Mouse (Mus musculus): ENCODE measurements around the gene Pate4.
"Not testable (repeated sequence)": the region's sequence is repeated elsewhere in the genome, so short reads cannot be mapped to it uniquely, and the experiment has no call there.

The Pate4 gene

DNA sequence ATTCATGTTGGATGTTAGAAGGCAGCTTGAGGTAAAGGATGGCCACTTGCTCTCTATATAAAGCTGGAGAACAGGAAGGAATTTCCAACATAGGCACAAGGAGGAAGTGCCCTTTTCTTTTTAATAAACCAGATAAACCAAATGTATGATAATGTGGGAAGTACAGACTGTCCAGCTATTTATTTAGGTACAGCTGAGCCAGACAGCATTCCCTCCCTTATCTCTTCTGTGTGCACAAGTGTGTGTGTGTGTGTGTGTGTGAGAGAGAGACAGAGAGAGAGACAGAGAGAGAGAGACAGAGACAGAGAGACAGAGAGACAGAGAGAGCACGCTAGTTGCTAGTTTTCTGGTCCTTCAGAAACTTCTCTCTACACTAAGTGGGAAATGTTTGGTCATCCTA, at the start of gene Pate4:
Gene Pate4 (minus strand): TSS at position 101 of the 400 bp plus-strand sequence.
- in situ Hi-C loops (cut with MboI; ENCODE audit: low sequenced_read_pairs) = no loop called here

GRCm38 (mm10) chr9:35648102-35648501, 36.4 kb upstream of the Pate4 start, which contains the start of gene Pate3:
TSS of gene Pate3 (minus strand) at chr9:35648202.
- in situ Hi-C loops (cut with MboI; ENCODE audit: low sequenced_read_pairs) = no loop called here

DNA sequence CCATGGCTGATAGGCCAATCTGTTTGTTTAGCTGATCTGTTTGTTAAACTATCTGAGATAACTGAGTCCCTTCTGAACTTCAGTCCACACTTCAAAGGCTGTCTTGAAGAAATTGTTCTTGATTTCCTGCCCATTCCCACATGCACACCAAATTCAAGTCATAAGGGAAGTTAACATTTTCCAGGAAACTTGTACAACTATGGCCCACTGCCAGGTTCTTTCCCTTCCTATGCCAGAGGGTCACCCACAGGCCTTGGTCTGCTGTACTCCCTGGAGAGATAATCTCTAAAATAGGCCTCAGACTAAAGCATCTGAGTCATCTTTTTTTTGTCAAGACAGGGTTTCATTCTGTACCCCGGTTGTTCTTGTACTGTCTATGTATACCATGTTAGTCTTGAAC, 21.2 kb upstream of the Pate4 start:
- in situ Hi-C loops (cut with MboI; ENCODE audit: low sequenced_read_pairs) = no loop called here

DNA sequence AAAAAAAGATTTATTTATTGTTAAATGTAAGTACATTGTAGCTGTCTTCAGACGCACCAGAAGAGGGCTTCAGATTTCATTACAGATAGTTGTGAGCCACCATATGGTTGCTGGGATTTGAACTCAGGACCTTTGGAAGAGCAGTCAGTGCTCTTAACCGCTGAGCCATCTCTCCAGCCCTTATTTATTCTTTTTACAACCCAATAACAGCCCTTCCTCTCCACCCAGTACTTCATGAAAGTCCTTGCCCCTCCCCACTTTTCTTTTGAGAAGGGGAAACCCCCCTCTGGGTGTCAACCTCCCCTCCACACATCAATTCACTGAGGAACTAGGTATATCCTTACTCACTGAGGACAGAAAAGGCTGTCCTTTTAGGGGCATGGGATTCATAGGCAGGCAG, 5.0 kb upstream of the Pate4 start:
- in situ Hi-C loops (cut with MboI; ENCODE audit: low sequenced_read_pairs) = not testable (repeated sequence)

DNA sequence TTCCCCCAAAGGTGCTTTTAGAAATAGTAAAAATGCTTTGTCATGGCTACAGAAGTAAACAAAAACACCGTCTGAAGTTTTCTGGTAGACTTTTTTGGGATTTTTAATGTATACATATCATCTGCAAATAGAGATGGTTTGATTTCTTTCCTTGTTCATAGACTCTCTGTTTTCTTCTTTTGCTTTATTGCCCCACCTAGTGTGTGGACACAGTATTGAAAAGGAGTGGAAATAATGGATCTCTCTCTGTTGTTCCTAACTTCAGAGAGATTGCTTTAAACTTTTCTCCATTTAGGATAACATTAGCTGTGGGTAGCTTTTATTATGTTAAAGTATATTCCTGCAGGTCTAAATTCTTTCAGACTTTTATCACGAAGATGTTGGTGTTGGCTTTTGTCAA, 2.3 kb upstream of the Pate4 start:
- in situ Hi-C loops (cut with MboI; ENCODE audit: low sequenced_read_pairs) = no loop called here

GRCm38 (mm10) chr9:35607647-35608405, 3.9 kb downstream of the Pate4 start:
- in situ Hi-C loops (cut with MboI; ENCODE audit: low sequenced_read_pairs) = no loop called here

- in situ Hi-C loops (cut with MboI; ENCODE audit: low sequenced_read_pairs) = no loop called here
These were observed 18.8 kb downstream of the Pate4 start for GRCm38 (mm10) chr9:35592903-35593302.

GRCm38 (mm10) chr9:35587674-35588073, 24.1 kb downstream of the Pate4 start:
- in situ Hi-C loops (cut with MboI; ENCODE audit: low sequenced_read_pairs) = no loop called here

GRCm38 (mm10) chr9:35574416-35574815, 37.3 kb downstream of the Pate4 start:
- in situ Hi-C loops (cut with MboI; ENCODE audit: low sequenced_read_pairs) = no loop called here

DNA sequence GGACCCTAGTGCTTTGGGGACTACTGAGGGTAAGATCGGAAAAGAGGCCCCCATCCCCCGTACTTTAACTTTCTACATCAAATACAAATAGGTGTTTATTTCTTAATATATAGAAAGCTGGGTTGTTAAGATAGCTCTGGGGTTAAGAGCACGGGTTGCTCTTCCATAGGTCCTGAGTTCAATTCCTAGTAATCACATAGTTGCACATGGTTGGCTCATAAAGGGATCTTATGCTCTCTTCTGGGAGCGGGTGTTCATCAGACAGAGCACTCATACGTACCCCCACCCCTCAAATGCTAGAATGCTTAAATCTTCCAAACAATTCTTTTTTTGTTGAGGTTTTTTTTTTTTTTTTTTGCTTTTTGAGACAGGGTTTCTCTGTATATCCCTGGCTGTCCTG, 41.1 kb downstream of the Pate4 start:
- in situ Hi-C loops (cut with MboI; ENCODE audit: low sequenced_read_pairs) = no loop called here

- in situ Hi-C loops (cut with MboI; ENCODE audit: low sequenced_read_pairs) = no loop called here
These were observed 41.9 kb downstream of the Pate4 start, which contains the start of the genes Pate2 and Hyls1 for GRCm38 (mm10) chr9:35569571-35570534. TSS of gene Pate2 (plus strand) at chr9:35570284. TSS of gene Hyls1 (minus strand) at chr9:35570398.

DNA sequence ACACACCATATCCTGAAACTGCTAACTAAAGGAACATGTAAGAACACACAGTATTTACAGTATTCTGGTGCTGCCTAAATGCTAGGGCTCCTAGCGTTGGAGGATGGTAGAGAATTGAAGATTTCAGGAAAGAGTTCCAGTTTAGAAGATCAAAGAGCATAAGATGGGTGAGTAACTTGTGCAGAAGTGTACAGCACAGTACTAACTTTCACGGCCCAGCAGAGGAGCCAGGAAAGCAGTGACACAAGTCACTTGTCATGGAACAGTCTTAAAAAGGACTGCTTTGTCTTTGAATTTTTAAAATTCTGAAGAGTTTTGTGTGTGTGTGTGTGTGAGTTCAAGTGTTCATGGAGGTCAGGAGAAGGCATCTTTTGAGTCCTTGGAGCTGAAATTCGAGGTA, 43.7 kb downstream of the Pate4 start:
- in situ Hi-C loops (cut with MboI; ENCODE audit: low sequenced_read_pairs) = no loop called here

DNA sequence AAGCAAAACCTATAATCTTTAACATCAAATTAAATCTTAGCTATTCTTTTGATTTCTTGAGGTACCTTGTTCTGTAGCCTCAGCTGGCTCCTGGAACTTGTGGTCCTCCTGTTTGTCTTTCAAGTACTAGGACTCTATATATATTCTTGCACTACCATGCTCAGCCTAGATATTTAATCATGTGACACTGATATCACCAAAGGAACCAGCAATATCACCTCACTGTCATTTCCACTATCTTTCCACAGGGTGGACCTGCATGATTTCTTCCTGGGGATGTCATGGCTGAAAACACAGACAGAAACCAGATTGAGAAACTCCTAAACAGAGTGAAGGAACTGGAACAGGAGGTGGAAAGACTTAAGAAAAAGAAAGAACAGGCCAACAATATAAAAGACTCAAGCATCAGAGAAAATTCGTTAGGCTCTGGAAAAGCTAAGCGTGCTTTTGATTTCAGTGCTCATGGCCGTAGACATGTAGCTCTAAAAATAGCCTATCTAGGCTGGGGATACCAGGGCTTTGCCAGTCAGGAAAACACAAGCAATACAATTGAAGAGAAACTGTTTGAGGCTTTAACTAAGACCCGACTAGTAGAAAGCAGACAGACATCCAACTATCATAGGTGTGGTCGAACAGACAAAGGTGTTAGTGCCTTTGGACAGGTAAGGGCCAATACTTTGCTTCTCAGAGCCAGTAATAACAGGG, 47.1 kb downstream of the Pate4 start:
- in situ Hi-C loops (cut with MboI; ENCODE audit: low sequenced_read_pairs) = no loop called here

DNA sequence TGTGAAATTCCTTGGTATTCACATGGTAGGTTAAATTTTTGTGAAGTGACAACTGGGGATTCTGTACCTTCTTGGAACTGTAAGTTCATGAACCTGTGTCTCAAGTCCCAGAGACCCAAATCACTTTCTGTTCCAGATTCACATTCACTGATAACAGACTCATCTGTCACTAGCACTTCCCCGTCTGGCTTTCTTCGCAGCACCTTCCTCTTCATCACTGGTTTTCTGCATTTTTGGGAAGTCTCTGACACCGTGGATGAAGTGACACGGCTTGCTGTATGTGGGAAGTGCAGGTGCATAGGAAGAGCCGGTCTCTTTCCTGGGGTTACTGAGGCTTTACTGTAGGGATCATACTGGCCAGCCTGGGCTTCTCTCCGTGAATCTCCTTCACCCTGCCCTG, 50.2 kb downstream of the Pate4 start:
- in situ Hi-C loops (cut with MboI; ENCODE audit: low sequenced_read_pairs) = no loop called here

GRCm38 (mm10) chr9:35561076-35561475, 50.7 kb downstream of the Pate4 start:
- in situ Hi-C loops (cut with MboI; ENCODE audit: low sequenced_read_pairs) = no loop called here

DNA sequence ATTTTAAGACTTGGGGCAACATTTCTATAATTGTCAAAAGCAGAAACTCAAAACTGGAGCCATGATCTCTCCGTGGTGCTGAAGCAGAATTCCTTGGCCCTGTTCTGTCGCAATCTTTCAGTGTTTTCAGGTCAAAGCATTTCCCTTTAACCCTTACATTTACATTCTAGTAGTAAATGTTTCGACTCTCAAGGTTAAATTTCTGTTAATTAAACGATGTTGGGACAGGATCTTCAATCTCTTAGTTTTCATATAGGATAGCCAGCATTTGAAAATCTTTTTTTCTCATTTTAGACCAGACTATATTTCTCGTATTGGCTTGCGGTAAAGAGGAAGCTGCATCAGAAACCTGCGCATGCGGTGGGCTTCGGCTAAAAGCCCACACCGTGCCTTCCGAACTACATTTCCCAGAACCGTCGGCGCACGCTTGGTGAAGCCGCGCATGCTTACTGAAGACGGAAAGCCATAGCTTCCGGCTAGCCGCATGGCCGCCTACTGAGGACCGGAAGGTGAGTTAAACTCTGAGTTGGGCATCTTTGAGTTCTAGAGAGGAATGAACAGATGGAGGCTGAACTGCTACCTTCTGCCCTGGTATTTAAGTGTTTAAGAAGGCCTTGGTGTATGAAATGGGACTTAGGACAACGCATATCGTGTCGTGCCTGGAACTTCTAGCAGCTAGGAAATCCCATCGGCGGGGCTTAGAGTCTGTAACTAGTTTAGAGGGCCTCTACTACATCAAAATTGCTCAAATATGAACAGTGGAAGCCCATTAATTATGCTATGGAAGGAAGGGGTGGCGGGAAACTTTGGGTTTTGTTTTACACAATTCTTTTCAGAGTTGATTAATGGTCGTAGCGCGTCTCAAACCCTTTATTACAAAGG, 52.5 kb downstream of the Pate4 start:
- in situ Hi-C loops (cut with MboI; ENCODE audit: low sequenced_read_pairs) = no loop called here

DNA sequence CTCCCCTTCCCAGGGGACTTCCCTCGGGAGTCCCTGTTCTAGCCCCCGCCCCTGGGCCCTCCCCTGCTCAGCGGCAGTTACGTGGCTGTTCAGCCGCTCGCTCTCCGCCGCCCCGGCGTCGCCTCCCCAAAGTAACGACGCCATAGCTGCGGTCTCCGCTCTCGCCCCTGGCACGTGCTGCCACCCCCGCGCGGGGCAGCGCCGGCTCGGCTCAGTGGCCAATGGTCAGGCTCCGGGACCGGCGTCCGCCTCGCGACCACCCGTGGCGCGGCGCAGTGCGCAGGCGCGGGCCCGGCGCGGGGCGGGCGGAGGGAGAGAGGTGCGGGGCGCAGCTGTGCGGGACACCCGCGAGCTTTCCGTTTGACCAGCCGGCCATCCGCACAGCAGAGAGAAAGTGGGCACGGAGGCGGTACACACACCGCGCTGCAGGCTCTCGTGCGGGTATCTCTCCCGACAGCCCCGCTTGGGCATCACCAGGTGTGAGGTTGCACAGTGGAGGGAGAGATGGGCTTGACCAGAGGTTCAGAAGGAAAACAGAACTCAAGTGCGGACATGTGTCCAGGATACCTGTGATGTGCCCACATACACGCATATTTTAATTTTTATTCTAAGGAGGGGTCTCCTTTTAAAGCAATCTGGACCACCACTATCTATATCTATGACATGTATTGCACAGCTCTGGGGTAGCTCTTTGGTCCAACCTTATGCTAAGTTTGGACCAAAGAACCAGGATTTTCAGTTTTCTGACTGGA, 53.3 kb downstream of the Pate4 start, which contains the start of the genes Ddx25 and Pus3:
Gene Ddx25 (minus strand): TSS at position 272 of the 752 bp plus-strand sequence.
Gene Pus3 (plus strand): TSS at position 339 of the 752 bp plus-strand sequence.
- in situ Hi-C loops (cut with MboI; ENCODE audit: low sequenced_read_pairs) = no loop called here
